8 mouse cellular contexts compared by ENCODE assay signal in the genomic region with DNA sequence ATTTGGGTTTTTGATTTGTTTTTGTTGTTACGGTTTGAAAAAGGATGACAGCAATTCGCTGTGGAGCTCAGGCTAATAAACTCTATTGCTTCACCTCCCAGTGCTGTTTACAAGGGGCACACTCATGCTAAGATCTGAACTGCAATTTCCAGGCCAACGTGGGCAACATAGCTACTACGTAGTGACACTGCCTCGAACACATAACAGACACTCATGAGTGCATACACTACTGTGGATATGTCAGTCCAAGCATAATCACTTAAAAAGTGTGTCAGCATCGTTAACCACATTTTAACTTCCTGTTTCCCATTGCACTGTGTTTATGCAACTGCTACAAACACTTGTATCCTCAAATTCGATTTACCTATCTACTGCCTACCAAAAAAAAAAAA. TPM values are rescaled to one million over a fixed set of nuclear protein-coding genes. Genes with fewer than 3 reads are reported as not detected.
DNase-seq lines count a peak whose midpoint lies in the region; ATAC-seq and TF ChIP-seq lines count a peak whose summit lies in the region.

No protein-coding gene starts in this region.

- WGBS in kidney, embryonic 15.5 days, result 19% methylated on average over 7 of the region's 7 CpGs
- WGBS in bone marrow, adult 2 months, result 2% methylated on average over 7 of the region's 7 CpGs
- 32% methylated on average over 7 of the region's 7 CpGs for WGBS in hindbrain, embryonic 15.5 days
- WGBS in midbrain, embryonic 13.5 days, result 33% methylated on average over 7 of the region's 7 CpGs

- peak; percentile 76 for ATAC-seq in kidney, embryonic 15.5 days (replicated peaks; ENCODE audit: low FRiP score)
- ATAC-seq in hindbrain, embryonic 15.5 days (ENCODE audit: low FRiP score, low read depth), result peak; percentile 63
- peak; percentile 72 for ATAC-seq in midbrain, embryonic 13.5 days

- H3K4me1 ChIP-seq in kidney, embryonic 15.5 days, result peaks cover 11% of the 10 kb centered on the region
- peaks cover 2% of the 10 kb centered on the region; the same call in 1 of the 2 replicates for H3K4me1 ChIP-seq in bone marrow, adult 2 months (ENCODE audit: control insufficient read depth, insufficient read depth, low read length)
- H3K4me1 ChIP-seq in hindbrain, embryonic 15.5 days (replicated peaks), result peaks cover 19% of the 10 kb centered on the region
- peaks cover 11% of the 10 kb centered on the region for H3K4me1 ChIP-seq in midbrain, embryonic 13.5 days (replicated peaks)

- no peak for DNase-seq in kidney, postnatal 36 days
- no peak for DNase-seq in layer of hippocampus, postnatal 14 days (ENCODE audit: low spot score in 2 of 2)
- DNase-seq in left cerebral cortex, adult 18-20 months (ENCODE audit: low spot score in 2 of 2), result no peak
- DNase-seq in yolk sac, embryonic 10.5 days (ENCODE audit: low spot score), result no peak

- no peaks in the 10 kb centered on the region for H3K9me3 ChIP-seq in kidney, embryonic 15.5 days (replicated peaks)
- H3K9me3 ChIP-seq in hindbrain, embryonic 15.5 days, result no peaks in the 10 kb centered on the region
- H3K9me3 ChIP-seq in midbrain, embryonic 13.5 days, result no peaks in the 10 kb centered on the region

- TF ChIP-seq POLR2A in bone marrow, adult 2 months (IDR thresholded peaks at IDR 0.05; ENCODE audit: borderline replicate concordance, control insufficient read depth, low read depth, low read length), result no peak

- H3K27ac ChIP-seq in kidney, embryonic 15.5 days, result peak overlapping the region; percentile 83
- peak overlapping the region; percentile 75; the same call in 1 of the 2 replicates for H3K27ac ChIP-seq in bone marrow, adult 2 months (ENCODE audit: control insufficient read depth, insufficient read depth, low read depth, low read length, poor library complexity)
- H3K27ac ChIP-seq in hindbrain, embryonic 15.5 days (replicated peaks), result peak overlapping the region; percentile 66
- H3K27ac ChIP-seq in midbrain, embryonic 13.5 days, result peak overlapping the region; percentile 61

- H3K27me3 ChIP-seq in kidney, embryonic 15.5 days, result no peaks in the 10 kb centered on the region
- H3K27me3 ChIP-seq in hindbrain, embryonic 15.5 days, result no peaks in the 10 kb centered on the region
- no peaks in the 10 kb centered on the region for H3K27me3 ChIP-seq in midbrain, embryonic 13.5 days

- peak overlapping the region; percentile 68 for H3K4me2 ChIP-seq in kidney, embryonic 15.5 days
- peak overlapping the region; percentile 60 for H3K4me2 ChIP-seq in hindbrain, embryonic 15.5 days
- H3K4me2 ChIP-seq in midbrain, embryonic 13.5 days (replicated peaks), result peak overlapping the region; percentile 52

- TF ChIP-seq CTCF in bone marrow, adult 2 months (IDR thresholded peaks at IDR 0.05; ENCODE audit: control insufficient read depth, insufficient read depth, low read length), result no peak

- H3K36me3 ChIP-seq in kidney, embryonic 15.5 days, result peaks cover 22% of the 10 kb centered on the region
- peaks cover 9% of the 10 kb centered on the region for H3K36me3 ChIP-seq in hindbrain, embryonic 15.5 days
- peaks cover 10% of the 10 kb centered on the region for H3K36me3 ChIP-seq in midbrain, embryonic 13.5 days

- peak overlapping the region; percentile 87 for H3K4me3 ChIP-seq in kidney, embryonic 15.5 days (replicated peaks)
- H3K4me3 ChIP-seq in bone marrow, adult 2 months (replicated peaks; ENCODE audit: control insufficient read depth, low read depth, low read length), result peak overlapping the region; percentile 95
- H3K4me3 ChIP-seq in hindbrain, embryonic 15.5 days, result peak overlapping the region; percentile 92
- peak overlapping the region; percentile 78 for H3K4me3 ChIP-seq in midbrain, embryonic 13.5 days (replicated peaks)

- peak overlapping the region; percentile 82; the same call in 1 of the 2 replicates for H3K9ac ChIP-seq in kidney, embryonic 15.5 days
- peak overlapping the region; percentile 15 for H3K9ac ChIP-seq in hindbrain, embryonic 15.5 days
- no peak overlapping the region for H3K9ac ChIP-seq in midbrain, embryonic 13.5 days (replicated peaks)

RNA-seq across cellular contexts. Expression of a gene that starts 0.4 kb away (rescaled TPM):
- 248 and 271 TPM in 2 replicates for polyA plus RNA-seq in kidney, embryonic 15.5 days (2015; fragmentation: Nextera tagmentation; extraction: Ambion mirVana)
- 288 and 328 TPM in 2 replicates for polyA plus RNA-seq in bone marrow, adult 2 months (2011; ENCODE audit: insufficient read depth, insufficient read length, low replicate concordance, missing spikeins)
- 260 and 276 TPM in 2 replicates for polyA plus RNA-seq in hindbrain, embryonic 15.5 days (2015; fragmentation: Nextera tagmentation; extraction: Ambion mirVana)
- 293 and 295 TPM in 2 replicates for polyA plus RNA-seq in midbrain, embryonic 13.5 days (2015; fragmentation: Nextera tagmentation; extraction: Ambion mirVana)
- total RNA-seq in layer of hippocampus, postnatal 14 days (2021), result 100 to 1,000 TPM; 155 TPM
- total RNA-seq in left cerebral cortex, adult 18-20 months (2021), result 100 to 1,000 TPM; 165 to 171 TPM

RNA-seq across cellular contexts. Expression of a gene that starts 27.6 kb away (rescaled TPM):
- polyA plus RNA-seq in kidney, embryonic 15.5 days (2015; fragmentation: Nextera tagmentation; extraction: Ambion mirVana), result 28.6 and 32.4 TPM in 2 replicates
- polyA plus RNA-seq in bone marrow, adult 2 months (2011; ENCODE audit: insufficient read depth, insufficient read length, low replicate concordance, missing spikeins), result 10.6 and 21.1 TPM in 2 replicates
- polyA plus RNA-seq in hindbrain, embryonic 15.5 days (2015; fragmentation: Nextera tagmentation; extraction: Ambion mirVana), result 18.9 and 21.2 TPM in 2 replicates
- 26.2 and 28.1 TPM in 2 replicates for polyA plus RNA-seq in midbrain, embryonic 13.5 days (2015; fragmentation: Nextera tagmentation; extraction: Ambion mirVana)
- 10 to 100 TPM; 26.6 to 28.6 TPM for total RNA-seq in layer of hippocampus, postnatal 14 days (2021)
- 10 to 100 TPM; 23.1 to 24.6 TPM for total RNA-seq in left cerebral cortex, adult 18-20 months (2021)
